Mouse (Mus musculus): ENCODE results near the gene Slc24a3.

Gene Slc24a3

GRCm38 (mm10) chr2:145546071-145546470, 378.5 kb downstream of the Slc24a3 start:
- no peak for TF ChIP-seq GATA4 (IDR thresholded peaks at IDR 0.05; ENCODE audit: insufficient replicate concordance, low read length)

- TF ChIP-seq GATA4 (IDR thresholded peaks at IDR 0.05; ENCODE audit: insufficient replicate concordance, low read length), result no peak
These were observed 387.2 kb downstream of the Slc24a3 start for GRCm38 (mm10) chr2:145554722-145555252.

- TF ChIP-seq GATA4 (IDR thresholded peaks at IDR 0.05; ENCODE audit: insufficient replicate concordance, low read length), result no peak
These were observed 388.2 kb downstream of the Slc24a3 start for GRCm38 (mm10) chr2:145555713-145556112.

- TF ChIP-seq GATA4 (IDR thresholded peaks at IDR 0.05; ENCODE audit: insufficient replicate concordance, low read length), result no peak
These were observed 389.9 kb downstream of the Slc24a3 start for GRCm38 (mm10) chr2:145557361-145557931.

DNA sequence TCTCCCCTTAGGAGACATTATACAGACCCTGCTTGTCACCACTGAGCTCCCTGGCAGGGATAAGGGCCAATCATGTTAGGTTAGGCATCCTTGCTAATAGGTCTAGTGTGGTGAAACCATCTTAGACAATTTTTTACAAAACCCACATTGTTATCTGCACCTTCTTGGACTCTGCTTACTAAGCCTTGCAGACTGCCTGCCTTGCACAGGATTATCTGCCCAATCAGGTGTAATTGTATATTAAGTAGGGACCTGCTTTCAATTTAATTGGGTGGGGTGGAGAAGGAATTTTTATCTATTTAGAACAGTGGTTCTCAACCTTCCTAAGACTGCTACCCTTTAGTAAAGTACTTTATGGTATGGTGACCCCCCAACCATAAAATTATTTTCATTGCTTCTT, 394.9 kb downstream of the Slc24a3 start:
- no peak for TF ChIP-seq GATA4 (IDR thresholded peaks at IDR 0.05; ENCODE audit: insufficient replicate concordance, low read length)

- TF ChIP-seq GATA4 (IDR thresholded peaks at IDR 0.05; ENCODE audit: insufficient replicate concordance, low read length), result no peak
These were observed 397.0 kb downstream of the Slc24a3 start for GRCm38 (mm10) chr2:145564596-145564995.

DNA sequence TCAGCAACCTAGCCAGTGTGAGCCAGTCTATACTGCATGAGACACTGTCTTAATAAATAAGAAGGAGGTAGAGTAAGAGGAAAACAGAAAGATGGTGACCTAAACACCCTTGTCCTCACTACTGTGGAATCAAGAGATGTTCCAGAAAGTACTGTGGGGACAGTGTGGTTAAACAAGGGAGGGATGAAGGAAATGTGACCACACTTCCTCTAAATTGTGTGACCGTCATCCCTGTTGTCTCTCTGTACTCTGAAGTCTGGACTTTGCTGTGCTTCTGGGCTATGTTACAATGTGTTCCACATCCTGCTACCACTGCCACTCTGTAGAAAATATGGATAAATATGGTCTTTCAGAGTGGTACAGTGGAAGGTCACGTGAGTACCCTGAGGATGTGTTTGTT, 399.4 kb downstream of the Slc24a3 start:
- no peak for TF ChIP-seq GATA4 (IDR thresholded peaks at IDR 0.05; ENCODE audit: insufficient replicate concordance, low read length)

DNA sequence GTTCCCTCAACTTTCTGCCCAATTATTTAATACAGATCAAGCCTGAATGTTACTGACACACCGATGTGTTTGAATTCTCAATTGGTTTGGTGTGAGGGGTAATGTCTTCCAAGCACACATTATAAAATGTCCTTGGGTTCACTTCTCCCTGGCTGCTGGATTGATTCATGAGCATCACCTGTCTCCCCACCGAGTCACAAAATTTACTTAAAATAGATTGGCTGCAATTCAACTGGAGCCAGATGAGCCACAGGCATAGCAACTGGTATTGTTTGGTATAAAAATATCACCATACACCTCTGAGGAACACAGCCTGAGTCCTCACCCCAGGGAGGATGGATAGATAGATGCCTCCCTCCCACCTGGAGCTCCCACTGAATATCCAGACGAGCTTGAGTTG, 404.4 kb downstream of the Slc24a3 start:
- TF ChIP-seq GATA4 (IDR thresholded peaks at IDR 0.05; ENCODE audit: insufficient replicate concordance, low read length), result no peak

GRCm38 (mm10) chr2:145574148-145574547, 406.6 kb downstream of the Slc24a3 start:
- no peak for TF ChIP-seq GATA4 (IDR thresholded peaks at IDR 0.05; ENCODE audit: insufficient replicate concordance, low read length)

DNA sequence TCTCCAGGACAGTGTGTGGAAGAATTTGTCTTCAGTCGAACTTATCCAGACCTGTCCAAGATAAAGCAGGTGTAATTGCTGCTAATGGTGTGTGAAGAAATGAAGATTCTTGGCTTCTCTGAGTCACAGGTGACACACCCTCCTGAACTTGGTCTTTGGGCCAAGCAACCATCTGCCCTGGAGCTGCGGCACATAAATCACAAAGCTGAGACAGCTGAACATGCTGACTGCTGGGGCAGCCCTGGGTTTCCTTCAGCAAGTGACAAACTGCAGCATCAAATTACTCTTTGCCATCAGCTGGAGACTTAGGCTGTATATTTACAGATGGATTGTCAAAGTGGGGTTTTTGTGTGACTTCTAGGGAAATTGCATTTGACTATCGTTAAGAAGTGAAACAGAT, 415.5 kb downstream of the Slc24a3 start:
- no peak for TF ChIP-seq GATA4 (IDR thresholded peaks at IDR 0.05; ENCODE audit: insufficient replicate concordance, low read length)

DNA sequence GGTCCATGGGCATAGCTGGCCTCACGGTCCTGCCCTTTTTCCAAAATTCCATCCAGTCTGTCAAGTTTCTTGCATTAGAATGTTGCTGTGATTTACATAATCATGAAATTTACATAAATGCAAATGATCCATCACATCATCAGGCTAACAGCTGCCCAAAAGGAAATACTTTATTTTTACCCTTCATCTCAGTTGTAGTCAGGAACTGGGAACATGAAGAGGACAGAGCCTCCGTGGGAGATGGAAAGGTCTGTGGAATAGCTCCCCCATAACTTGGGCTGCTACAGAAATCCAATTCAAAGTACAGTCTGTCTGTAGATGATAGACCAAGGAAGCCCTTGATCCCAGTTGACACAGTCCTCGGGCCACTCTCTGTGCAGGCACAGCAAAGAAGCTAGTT, 417.9 kb downstream of the Slc24a3 start:
- no peak for TF ChIP-seq GATA4 (IDR thresholded peaks at IDR 0.05; ENCODE audit: insufficient replicate concordance, low read length)

DNA sequence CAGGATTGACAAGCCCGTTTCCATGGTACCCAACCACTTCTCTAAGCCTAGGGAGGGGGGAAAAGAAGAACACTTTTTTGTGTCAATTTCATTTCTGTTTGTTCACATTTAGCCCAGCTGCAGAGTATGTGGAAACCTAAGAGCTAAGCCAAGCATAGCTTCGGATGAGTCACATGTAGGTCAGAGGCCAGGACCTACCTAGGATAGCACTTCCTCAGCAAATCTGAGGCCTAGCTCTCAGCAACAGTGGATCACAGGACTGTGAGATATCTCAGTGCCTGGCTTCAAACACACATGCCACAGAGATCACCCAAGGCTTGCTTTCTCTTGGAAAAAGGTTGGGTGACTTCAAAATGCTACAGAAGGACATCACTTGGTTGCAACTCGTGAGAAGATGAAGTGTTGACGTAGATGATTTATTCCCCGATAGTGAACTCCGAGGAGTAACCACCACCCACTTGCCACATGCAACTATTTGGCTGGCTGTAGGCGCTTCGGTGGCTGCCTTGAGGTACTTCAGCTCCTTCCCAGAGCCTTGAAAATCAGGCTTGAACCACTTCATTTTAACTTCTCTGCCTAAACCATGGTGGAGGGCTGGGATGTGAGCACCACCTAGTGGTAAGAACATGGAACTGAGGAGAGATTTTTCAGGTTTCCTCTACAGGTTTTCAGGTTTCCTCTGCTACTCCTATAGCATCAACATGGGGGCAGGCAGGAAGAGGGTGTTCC, 420.6 kb downstream of the Slc24a3 start:
- TF ChIP-seq GATA4 (IDR thresholded peaks at IDR 0.05; ENCODE audit: insufficient replicate concordance, low read length), result no peak

GRCm38 (mm10) chr2:145591881-145592280, 424.3 kb downstream of the Slc24a3 start:
- no peak for TF ChIP-seq GATA4 (IDR thresholded peaks at IDR 0.05; ENCODE audit: insufficient replicate concordance, low read length)

- no peak for TF ChIP-seq GATA4 (IDR thresholded peaks at IDR 0.05; ENCODE audit: insufficient replicate concordance, low read length)
These were observed 426.2 kb downstream of the Slc24a3 start for GRCm38 (mm10) chr2:145593649-145594347.

- TF ChIP-seq GATA4 (IDR thresholded peaks at IDR 0.05; ENCODE audit: insufficient replicate concordance, low read length), result no peak
These were observed 430.3 kb downstream of the Slc24a3 start for GRCm38 (mm10) chr2:145597866-145598265.

DNA sequence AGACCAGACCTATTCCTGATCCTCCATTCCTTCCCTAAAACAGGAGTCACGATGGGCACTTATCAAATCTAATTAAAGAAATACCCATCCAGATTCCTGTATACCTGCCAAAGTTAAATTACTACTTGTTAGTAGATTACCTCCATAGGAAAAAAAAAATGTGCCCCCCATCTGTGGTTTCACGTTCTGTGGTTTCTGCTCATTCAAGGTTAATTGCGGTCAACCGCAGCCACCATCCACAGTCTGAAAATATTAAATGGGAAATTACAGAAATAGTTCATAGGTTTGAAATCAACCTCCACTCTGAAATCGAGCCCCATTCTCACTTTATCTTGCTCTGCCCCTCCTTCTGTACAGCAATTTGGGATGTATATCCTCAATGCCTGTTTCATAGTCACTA, 440.3 kb downstream of the Slc24a3 start:
- no peak for TF ChIP-seq GATA4 (IDR thresholded peaks at IDR 0.05; ENCODE audit: insufficient replicate concordance, low read length)

All from liver, adult (tissue).